Mouse (Mus musculus): ENCODE data around the gene Ankrd52.

The Ankrd52 gene

GRCm38 (mm10) chr10:128401638-128402037 is 24.7 kb downstream of the Ankrd52 start:
- no peak for DNase-seq (ENCODE audit: low spot score in 2 of 2)

DNA sequence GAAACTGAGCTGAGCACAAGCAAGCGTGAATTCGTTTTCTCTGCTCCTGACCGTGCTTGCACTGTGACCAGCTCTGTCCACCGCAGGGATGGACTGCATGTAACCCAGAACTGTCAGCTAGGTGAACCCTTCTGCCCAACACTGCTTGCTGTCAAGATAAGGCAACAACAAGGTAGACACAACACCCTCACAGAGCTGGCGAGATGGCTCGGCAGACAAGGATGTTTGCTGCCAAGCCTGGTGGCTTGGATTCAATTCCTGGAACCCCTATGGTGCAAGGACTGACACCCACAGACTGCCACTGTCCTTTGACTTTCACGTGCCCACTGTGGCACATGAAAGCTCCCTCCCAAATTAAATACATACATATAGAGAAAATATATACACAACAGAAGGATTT is 27.0 kb downstream of the Ankrd52 start:
- no peak for DNase-seq (ENCODE audit: low spot score in 2 of 2)

GRCm38 (mm10) chr10:128408591-128409535 is 31.9 kb downstream of the Ankrd52 start:
- DNase-seq (ENCODE audit: low spot score in 2 of 2), result peak in 1 of 2 experiments; percentile 33

- peak; percentile 96 to 98 for DNase-seq (ENCODE audit: low spot score in 2 of 2)
Observed at GRCm38 (mm10) chr10:128409692-128410559, 33.0 kb downstream of the Ankrd52 start.

GRCm38 (mm10) chr10:128410560-128410845 is 33.6 kb downstream of the Ankrd52 start:
- no peak for DNase-seq (ENCODE audit: low spot score in 2 of 2)

GRCm38 (mm10) chr10:128411211-128412054 is 34.5 kb downstream of the Ankrd52 start, which contains the start of the genes Nabp2 and Rnf41:
TSS of gene Nabp2 (minus strand) at chr10:128411492.
TSS of gene Rnf41 (plus strand) at chr10:128411657.
- DNase-seq (ENCODE audit: low spot score in 2 of 2), result peak; percentile 95 to 97

DNA sequence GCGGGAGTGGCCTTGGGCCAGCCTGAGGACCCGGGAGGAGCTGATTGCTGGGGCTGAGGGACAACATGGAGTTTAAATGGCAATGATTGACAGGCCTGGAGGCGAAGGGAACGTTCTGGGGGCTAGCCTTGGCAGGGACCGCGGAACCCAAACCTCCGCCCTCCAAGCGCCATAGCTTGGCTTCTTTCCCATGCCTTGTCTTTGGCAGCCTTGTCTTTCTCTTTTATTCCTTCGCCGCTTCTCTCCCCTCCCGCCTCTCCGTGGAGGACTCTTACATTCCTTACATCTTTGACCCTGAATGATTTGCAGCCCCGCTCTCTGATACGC is 35.1 kb downstream of the Ankrd52 start:
- DNase-seq (ENCODE audit: low spot score in 2 of 2), result no peak

DNA sequence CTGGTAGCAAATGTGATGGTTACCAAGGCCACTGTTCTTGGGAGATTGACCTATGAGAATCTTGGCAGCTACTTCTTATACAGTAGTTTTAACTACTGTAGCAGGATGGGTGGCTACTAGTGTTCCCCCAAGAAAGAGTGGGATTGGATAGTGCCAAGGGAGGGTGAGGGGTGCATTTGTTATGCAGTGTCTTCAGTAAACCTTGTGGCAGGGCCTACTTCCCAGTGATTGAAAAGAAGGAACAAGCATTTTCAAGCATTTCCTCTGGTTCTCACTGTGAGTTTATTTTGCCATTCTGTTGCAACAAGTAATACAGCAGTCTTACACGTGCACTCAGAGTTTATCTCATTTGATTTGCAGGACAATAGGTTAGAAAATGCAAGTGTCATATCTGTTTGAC is 35.6 kb downstream of the Ankrd52 start:
- no peak for DNase-seq (ENCODE audit: low spot score in 2 of 2)

DNA sequence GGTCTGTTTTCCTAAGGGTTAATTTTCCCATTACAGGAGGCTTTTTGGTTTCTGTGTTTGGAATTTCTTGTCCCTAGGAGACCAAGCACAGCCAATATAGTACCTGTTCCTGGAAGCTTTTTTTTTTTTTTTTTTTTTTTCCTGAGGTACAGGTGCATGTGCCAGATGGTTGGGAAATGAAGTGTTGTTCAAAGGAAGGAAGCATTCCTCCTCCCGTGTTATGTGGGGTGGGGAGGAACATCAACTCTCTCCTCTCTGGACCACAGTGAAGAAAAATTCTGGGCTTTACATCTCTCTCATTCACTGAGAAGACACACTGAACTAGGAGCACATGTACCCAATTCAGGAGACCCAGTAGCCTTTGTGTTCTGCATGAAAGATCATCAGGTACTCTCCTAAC is 36.2 kb downstream of the Ankrd52 start:
- DNase-seq (ENCODE audit: low spot score in 2 of 2), result no peak

DNA sequence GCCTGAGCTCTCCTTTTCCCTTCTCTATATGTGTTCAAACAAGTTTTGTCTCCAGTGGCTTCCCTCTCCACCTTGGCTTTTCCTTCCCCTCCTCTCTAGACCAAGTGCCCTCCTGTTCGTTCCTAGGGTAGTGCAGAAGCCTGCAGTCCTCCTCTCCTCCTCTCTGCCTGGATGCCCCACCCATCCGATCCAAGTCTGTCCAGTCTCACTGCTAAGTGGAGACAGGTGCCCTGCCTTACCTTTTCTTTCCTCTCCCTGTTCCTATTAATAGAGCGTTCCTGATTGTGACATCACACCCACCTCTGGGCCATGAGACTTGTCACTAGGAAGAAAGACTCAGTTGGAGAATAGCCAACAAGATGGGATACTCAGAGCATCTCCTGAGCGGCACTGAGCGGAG is 37.9 kb downstream of the Ankrd52 start:
- no peak for DNase-seq (ENCODE audit: low spot score in 2 of 2)

GRCm38 (mm10) chr10:128422426-128422825 is 45.5 kb downstream of the Ankrd52 start:
- no peak for DNase-seq (ENCODE audit: low spot score in 2 of 2)

DNA sequence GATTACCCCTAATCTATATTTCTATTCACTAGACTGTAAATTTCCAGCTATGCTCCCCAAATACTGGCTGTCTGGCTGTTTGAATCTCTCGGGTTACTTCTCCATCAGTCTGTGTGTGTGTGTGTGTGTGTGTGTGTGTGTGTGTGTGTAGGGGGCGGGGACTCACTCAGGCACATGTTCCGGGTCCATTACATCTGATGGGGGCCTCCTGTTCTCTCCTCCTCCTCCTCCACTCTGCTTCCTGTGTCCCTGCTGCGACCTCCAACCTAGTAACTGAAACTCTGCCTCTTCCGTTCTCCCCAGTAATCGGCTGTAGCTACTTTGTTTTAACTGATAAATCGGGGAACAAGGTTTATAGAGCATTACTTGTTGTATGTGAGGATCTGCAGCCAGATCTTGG is 47.7 kb downstream of the Ankrd52 start:
- DNase-seq (ENCODE audit: low spot score in 2 of 2), result peak; percentile 38 to 53

GRCm38 (mm10) chr10:128425260-128425659 is 48.3 kb downstream of the Ankrd52 start:
- no peak for DNase-seq (ENCODE audit: low spot score in 2 of 2)

- no peak for DNase-seq (ENCODE audit: low spot score in 2 of 2)
Observed at GRCm38 (mm10) chr10:128429052-128429451, 52.1 kb downstream of the Ankrd52 start.

DNA sequence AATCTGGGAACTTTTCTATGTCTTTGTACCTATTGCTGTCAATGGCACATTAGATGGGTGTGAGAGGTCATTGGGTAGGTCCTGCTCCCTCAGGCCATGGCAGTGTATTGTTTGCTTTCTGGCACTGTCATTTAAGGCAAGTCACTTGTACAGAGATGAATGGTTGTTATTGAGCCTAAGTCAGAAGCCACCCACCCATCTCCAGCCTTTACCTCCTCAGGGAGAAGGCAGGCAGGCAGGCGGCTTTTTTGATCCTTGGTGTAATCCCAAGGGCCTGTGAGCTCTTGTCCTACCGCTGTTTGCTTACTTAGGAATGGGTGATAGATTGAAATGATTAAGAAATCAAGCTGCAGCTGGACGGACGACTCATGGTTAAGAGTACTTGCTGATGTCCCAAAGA is 52.5 kb downstream of the Ankrd52 start:
- DNase-seq (ENCODE audit: low spot score in 2 of 2), result no peak

GRCm38 (mm10) chr10:128433417-128433816 is 56.5 kb downstream of the Ankrd52 start:
- DNase-seq (ENCODE audit: low spot score in 2 of 2), result no peak

GRCm38 (mm10) chr10:128434681-128435080 is 57.8 kb downstream of the Ankrd52 start:
- peak; percentile 41 to 47 for DNase-seq (ENCODE audit: low spot score in 2 of 2)

DNA sequence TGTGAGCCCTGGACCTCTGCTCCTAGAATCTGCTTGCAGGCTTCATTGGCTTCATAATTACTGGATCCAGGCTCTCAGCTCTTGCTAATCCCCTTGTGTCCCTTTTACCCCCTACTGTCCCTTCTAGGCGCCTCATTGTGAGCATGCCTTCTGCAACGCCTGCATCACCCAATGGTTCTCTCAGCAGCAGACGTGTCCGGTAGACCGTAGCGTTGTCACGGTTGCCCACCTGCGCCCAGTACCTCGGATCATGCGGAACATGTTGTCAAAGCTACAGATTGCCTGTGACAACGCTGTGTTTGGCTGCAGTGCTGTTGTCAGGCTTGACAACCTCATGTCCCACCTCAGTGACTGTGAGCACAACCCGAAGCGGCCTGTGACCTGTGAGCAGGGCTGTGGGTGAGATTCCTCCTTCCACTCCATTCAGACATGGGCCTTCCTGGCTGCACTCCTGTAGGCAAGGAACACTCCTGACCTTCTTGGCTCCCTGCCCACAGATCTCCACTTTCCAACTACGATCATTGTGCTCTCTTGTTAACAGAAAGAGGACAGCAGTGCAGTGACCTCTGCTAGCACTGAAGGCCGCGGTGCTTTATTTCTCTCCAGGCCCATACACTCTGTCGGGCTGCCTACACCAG is 58.4 kb downstream of the Ankrd52 start:
- peak in 1 of 2 experiments; percentile 18 for DNase-seq (ENCODE audit: low spot score in 2 of 2)

GRCm38 (mm10) chr10:128435873-128436272 is 59.0 kb downstream of the Ankrd52 start:
- no peak for DNase-seq (ENCODE audit: low spot score in 2 of 2)

- peak; percentile 10 to 32 for DNase-seq (ENCODE audit: low spot score in 2 of 2)
Observed at GRCm38 (mm10) chr10:128436376-128436775, 59.5 kb downstream of the Ankrd52 start.

GRCm38 (mm10) chr10:128438675-128439279 is 61.9 kb downstream of the Ankrd52 start:
- no peak for DNase-seq (ENCODE audit: low spot score in 2 of 2)

All from thymus, postnatal 10 days (tissue).